Mouse (Mus musculus) B cell, adult 62 days (primary cell): Measurements from ENCODE around the gene Eefsec. TPM values are rescaled to one million over a fixed set of nuclear protein-coding genes. Genes with fewer than 3 reads are reported as not detected.

Experiments
- total RNA-seq: library from RNA; stranded (reverse); gene quantifications from 4 replicates; pipeline ENCODE4 v1.2.4, GENCODE M21; 2023

The Eefsec gene
- total RNA-seq: 30.3 to 33.8 TPM (median 31.4 TPM) in 4 replicates

GRCm38 (mm10) chr6:88446063-88447002, at the start of gene Eefsec:
Eefsec (minus strand) TSS chr6:88446539.

GRCm38 (mm10) chr6:88465181-88465920, 19.0 kb upstream of the Eefsec start, which contains the start of gene Ruvbl1:
Ruvbl1 (plus strand) TSS chr6:88465409.

GRCm38 (mm10) chr6:88221968-88222367, 224.4 kb downstream of the Eefsec start, which contains the start of gene Dnajb8:
Dnajb8 (plus strand) TSS chr6:88222268.

Other genes starting within 250 kb of the Eefsec start
- not detected in 4 replicates for gene Dnajb8, start 224.3 kb downstream of the Eefsec start, total RNA-seq
- gene Ruvbl1, start 18.9 kb upstream of the Eefsec start, total RNA-seq: 26.7 to 32.0 TPM (median 28.6 TPM) in 4 replicates
- gene Sec61a1, start 72.4 kb upstream of the Eefsec start, total RNA-seq: 194 to 210 TPM (median 201 TPM) in 4 replicates
- not detected in 4 replicates for gene Kbtbd12, start 191.4 kb upstream of the Eefsec start, total RNA-seq